Mouse (Mus musculus) sigmoid colon, adult 10 weeks (tissue): ENCODE results near the gene Csrnp2. TPM values are rescaled to one million over a fixed set of nuclear protein-coding genes. Genes with fewer than 3 reads are reported as not detected.

ENCODE experiments used
- polyA plus RNA-seq: library from polyadenylated mRNA; stranded (reverse); fragments of 350-450 nt; fragmentation: Illumina TruSeq; extraction: RNeasy Lipid Tissue Mini Kit (QIAGEN cat#74804); gene quantifications from one replicate; pipeline ENCODE4 v1.2.3, GENCODE M21; 2014; ENCODE audit warnings: low read depth, low replicate concordance

Csrnp2 gene
- polyA plus RNA-seq: 1.7 TPM

GRCm38 (mm10) chr15:100495102-100495501 is at the start of gene Csrnp2:
Gene Csrnp2, minus strand, starts transcription at chr15:100495488.

GRCm38 (mm10) chr15:100468295-100469188 is 26.7 kb downstream of the Csrnp2 start, which contains the start of gene Letmd1:
Gene Letmd1, plus strand, starts transcription at chr15:100469023.

Other genes starting within 250 kb of the Csrnp2 start
- 0.88 TPM for gene Tmprss12, start 214.7 kb downstream of the Csrnp2 start, polyA plus RNA-seq
- 253 TPM for gene Mettl7a1, start 191.3 kb downstream of the Csrnp2 start, polyA plus RNA-seq
- 3.3 TPM for gene Mettl7a3, start 160.6 kb downstream of the Csrnp2 start, polyA plus RNA-seq
- 2.1 TPM for gene Methig1, start 142.3 kb downstream of the Csrnp2 start, polyA plus RNA-seq
- gene Mettl7a2, start 142.3 kb downstream of the Csrnp2 start, polyA plus RNA-seq: 33.1 TPM
- gene Higd1c, start 130.9 kb downstream of the Csrnp2 start, polyA plus RNA-seq: not detected
- gene Gm5475, start 73.3 kb downstream of the Csrnp2 start, polyA plus RNA-seq: not detected
- gene Slc11a2, start 70.4 kb downstream of the Csrnp2 start, polyA plus RNA-seq: 10.1 TPM
- gene Letmd1, start 26.5 kb downstream of the Csrnp2 start, polyA plus RNA-seq: 18.0 TPM
- 6.2 TPM for gene Tfcp2, start 56.5 kb upstream of the Csrnp2 start, polyA plus RNA-seq
- 2.3 TPM for gene Pou6f1, start 104.5 kb upstream of the Csrnp2 start, polyA plus RNA-seq
- gene Dazap2, start 119.9 kb upstream of the Csrnp2 start, polyA plus RNA-seq: 308 TPM
- 5.6 TPM for gene Smagp, start 141.5 kb upstream of the Csrnp2 start, polyA plus RNA-seq
- 2.3 TPM for gene Bin2, start 174.1 kb upstream of the Csrnp2 start, polyA plus RNA-seq
- 34.1 TPM for gene Cela1, start 192.4 kb upstream of the Csrnp2 start, polyA plus RNA-seq
- 15.2 TPM for gene Galnt6, start 233.9 kb upstream of the Csrnp2 start, polyA plus RNA-seq